Mouse (Mus musculus) intestine, embryonic 16.5 days (tissue): ENCODE measurements around the gene Crybg2. TPM values are rescaled to one million over a fixed set of nuclear protein-coding genes. Genes with fewer than 3 reads are reported as not detected.

Experiments used
- ATAC-seq: fragments of 200-750 bp; cut with Nextera tagmentation; 2 replicates; pipeline ENCODE4 v1.8.0; 2017; ENCODE audit warnings: moderate TSS enrichment, moderate library complexity
- H3K27ac ChIP-seq: fragments of 300-500 bp; sonication (generic); 2 replicates; pipeline ENCODE4 v1.5.1; 2014; ENCODE audit warnings: mild to moderate bottlenecking, low read length
- H3K27me3 ChIP-seq: fragments of 300-500 bp; sonication (generic); replicated peaks from 2 replicates; pipeline ENCODE4 v1.6.1; 2014; ENCODE audit warnings: low read length, control low read depth, mixed read lengths; ENCODE audit not compliant: control insufficient read depth, insufficient read depth
- H3K36me3 ChIP-seq: fragments of 300-500 bp; sonication (generic); 2 replicates; pipeline ENCODE4 v1.6.1; 2014; ENCODE audit warnings: low read length, control low read depth; ENCODE audit not compliant: control insufficient read depth, insufficient read depth
- H3K4me1 ChIP-seq: fragments of 300-500 bp; sonication (generic); 2 replicates; pipeline ENCODE4 v1.6.1; 2014; ENCODE audit warnings: low read length, control low read depth, mixed read lengths; ENCODE audit not compliant: control insufficient read depth, insufficient read depth
- H3K4me2 ChIP-seq: fragments of 300-500 bp; sonication (generic); 2 replicates; pipeline ENCODE4 v1.6.1; 2014; ENCODE audit warnings: low read depth, low read length, control low read depth
- H3K4me3 ChIP-seq: fragments of 300-500 bp; sonication (generic); 2 replicates; pipeline ENCODE4 v1.5.1; 2014; ENCODE audit warnings: mild to moderate bottlenecking, low read length
- H3K9ac ChIP-seq: fragments of 300-500 bp; sonication (generic); 2 replicates; pipeline ENCODE4 v1.6.1; 2014; ENCODE audit warnings: low read depth, low read length
- H3K9me3 ChIP-seq: fragments of 300-500 bp; sonication (generic); 2 replicates; pipeline ENCODE4 v1.6.1; 2016; ENCODE audit warnings: low read length, control low read depth; ENCODE audit not compliant: control insufficient read depth
- WGBS: fragments of 180-500 bp; shearing (Covaris S2); extraction: QIAGEN DNeasy Blood & Tissue Kit; methylation state at CpG from one replicate; pipeline ENCODE4 v1.1.7; 2014; 5-methylcytosine and 5-hydroxymethylcytosine counted together
- polyA plus RNA-seq: library from polyadenylated mRNA; unstranded; fragments of >200 nt; fragmentation: Nextera tagmentation; extraction: Ambion mirVana; gene quantifications from 2 replicates; pipeline ENCODE4 v1.2.1, GENCODE M21; 2015

The Crybg2 gene
- polyA plus RNA-seq, 1 experiment from 2014 or later, result 22.9 TPM

- H3K4me2 ChIP-seq, result no peak overlapping the region
- no peaks in the 10 kb centered on the region for H3K36me3 ChIP-seq
- H3K27ac ChIP-seq, result no peak overlapping the region
- H3K4me1 ChIP-seq, result peaks cover 6% of the 10 kb centered on the region
- H3K9ac ChIP-seq, result 0 out of 2 replicates have a peak overlapping the region, but pooled peaks have one; percentile 24
- no peaks in the 10 kb centered on the region for H3K27me3 ChIP-seq
- ATAC-seq, result no peak; the same call in 1 of the 2 replicates
- no peak overlapping the region for H3K4me3 ChIP-seq
- no peaks in the 10 kb centered on the region for H3K9me3 ChIP-seq
- 26% methylated on average over 8 of the region's 8 CpGs for WGBS
Measured at GRCm38 (mm10) chr4:134052560-134052959, 8.1 kb upstream of the Crybg2 start.

- no peak for ATAC-seq
- H3K36me3 ChIP-seq, result no peaks in the 10 kb centered on the region
- no peaks in the 10 kb centered on the region for H3K9me3 ChIP-seq
- 0 out of 2 replicates have a peak within 1 kb of the TSS, but pooled peaks have one; percentile 24 for H3K9ac ChIP-seq
- 76% methylated on average over 3 of the region's 3 CpGs for WGBS
- no peak within 1 kb of the TSS for H3K4me3 ChIP-seq
- H3K4me1 ChIP-seq, result peaks cover 6% of the 10 kb centered on the region
- H3K27me3 ChIP-seq, result no peaks in the 10 kb centered on the region
- no peak within 1 kb of the TSS for H3K27ac ChIP-seq
- H3K4me2 ChIP-seq, result no peak within 1 kb of the TSS
Measured at GRCm38 (mm10) chr4:134053538-134053937, 7.1 kb upstream of the Crybg2 start, which contains the start of gene Zfp683. Zfp683 (plus strand) TSS chr4:134053838.

- 29% methylated on average over 14 of the region's 14 CpGs for WGBS
- Histone ChIP-seq H3K4me3 (no peak overlapping the region), H3K36me3 (no peaks in the 10 kb centered on the region), H3K4me1 (peaks cover 19% of the 10 kb centered on the region), H3K9ac (no peak overlapping the region), H3K9me3 (no peaks in the 10 kb centered on the region), H3K27me3 (no peaks in the 10 kb centered on the region), H3K27ac (no peak overlapping the region), H3K4me2 (peak overlapping the region; percentile 1; the same call in 1 of the 2 replicates)
- ATAC-seq, result no peak
Measured at GRCm38 (mm10) chr4:134058166-134058715, 2.4 kb upstream of the Crybg2 start.

- no peak overlapping the region for H3K4me3 ChIP-seq
- H3K9ac ChIP-seq, result no peak overlapping the region
- H3K27me3 ChIP-seq, result no peaks in the 10 kb centered on the region
- no peak overlapping the region for H3K27ac ChIP-seq
- 84% methylated on average over 6 of the region's 6 CpGs for WGBS
- H3K4me1 ChIP-seq, result peaks cover 19% of the 10 kb centered on the region
- H3K4me2 ChIP-seq, result no peak overlapping the region
- no peak for ATAC-seq
- no peaks in the 10 kb centered on the region for H3K36me3 ChIP-seq
- H3K9me3 ChIP-seq, result no peaks in the 10 kb centered on the region
Measured at GRCm38 (mm10) chr4:134058908-134059307, 1.7 kb upstream of the Crybg2 start.

- H3K9me3 ChIP-seq, result no peaks in the 10 kb centered on the region
- H3K4me3 ChIP-seq, result no peak overlapping the region
- no peaks in the 10 kb centered on the region for H3K36me3 ChIP-seq
- ATAC-seq, result peak; percentile 54
- peak overlapping the region; percentile 88 for H3K27ac ChIP-seq
- WGBS, result 42% methylated on average over 18 of the region's 18 CpGs
- peak overlapping the region; percentile 27; the same call in 1 of the 2 replicates for H3K9ac ChIP-seq
- peaks cover 29% of the 10 kb centered on the region for H3K4me1 ChIP-seq
- H3K27me3 ChIP-seq, result no peaks in the 10 kb centered on the region
- 0 out of 2 replicates have a peak overlapping the region, but pooled peaks have one; percentile 17 for H3K4me2 ChIP-seq
Measured at GRCm38 (mm10) chr4:134061166-134061830, 683 bp downstream of the Crybg2 start.

- H3K27ac ChIP-seq, result peak overlapping the region; percentile 88
- H3K4me1 ChIP-seq, result peaks cover 29% of the 10 kb centered on the region
- H3K27me3 ChIP-seq, result no peaks in the 10 kb centered on the region
- no peaks in the 10 kb centered on the region for H3K36me3 ChIP-seq
- H3K4me2 ChIP-seq, result peak overlapping the region; percentile 17; the same call in 1 of the 2 replicates
- WGBS, result 35% methylated on average over 8 of the region's 8 CpGs
- H3K4me3 ChIP-seq, result no peak overlapping the region
- ATAC-seq, result peak; percentile 91
- H3K9me3 ChIP-seq, result no peaks in the 10 kb centered on the region
- peak overlapping the region; percentile 27; the same call in 1 of the 2 replicates for H3K9ac ChIP-seq
Measured at GRCm38 (mm10) chr4:134061944-134062446, 1.4 kb downstream of the Crybg2 start.

GRCm38 (mm10) chr4:134062561-134062960 lies 1.9 kb downstream of the Crybg2 start:
- peaks cover 30% of the 10 kb centered on the region for H3K4me1 ChIP-seq
- no peaks in the 10 kb centered on the region for H3K9me3 ChIP-seq
- H3K36me3 ChIP-seq, result no peaks in the 10 kb centered on the region
- peak overlapping the region; percentile 88 for H3K27ac ChIP-seq
- no peaks in the 10 kb centered on the region for H3K27me3 ChIP-seq
- no peak overlapping the region for H3K4me3 ChIP-seq
- H3K9ac ChIP-seq, result no peak overlapping the region
- H3K4me2 ChIP-seq, result peak overlapping the region; percentile 16; the same call in 1 of the 2 replicates
- 65% methylated on average over 8 of the region's 8 CpGs for WGBS
- no peak for ATAC-seq

GRCm38 (mm10) chr4:134065431-134066004 lies 4.9 kb downstream of the Crybg2 start:
- 14% methylated on average over 23 of the region's 23 CpGs for WGBS
- H3K4me2 ChIP-seq, result peak overlapping the region; percentile 49
- ATAC-seq, result peak; percentile 20
- H3K36me3 ChIP-seq, result no peaks in the 10 kb centered on the region
- peak overlapping the region; percentile 66 for H3K9ac ChIP-seq
- peak overlapping the region; percentile 74 for H3K27ac ChIP-seq
- H3K27me3 ChIP-seq, result no peaks in the 10 kb centered on the region
- no peaks in the 10 kb centered on the region for H3K9me3 ChIP-seq
- peaks cover 28% of the 10 kb centered on the region for H3K4me1 ChIP-seq
- H3K4me3 ChIP-seq, result peak overlapping the region; percentile 46

- H3K27me3 ChIP-seq, result no peaks in the 10 kb centered on the region
- H3K4me2 ChIP-seq, result peak overlapping the region; percentile 49
- peak; percentile 65 for ATAC-seq
- H3K4me1 ChIP-seq, result peaks cover 17% of the 10 kb centered on the region
- H3K27ac ChIP-seq, result peak overlapping the region; percentile 83
- peak overlapping the region; percentile 54 for H3K9ac ChIP-seq
- peak overlapping the region; percentile 32 for H3K4me3 ChIP-seq
- H3K9me3 ChIP-seq, result no peaks in the 10 kb centered on the region
- WGBS, result 62% methylated on average over 8 of the region's 8 CpGs
- no peaks in the 10 kb centered on the region for H3K36me3 ChIP-seq
Measured at GRCm38 (mm10) chr4:134067383-134067782, 6.8 kb downstream of the Crybg2 start.
